Mouse (Mus musculus): Measurements from ENCODE around the gene Tat.
A peak's percentile ranks its signal among the peaks of the same experiment; 100 is the strongest.

GRCm38 (mm10) chr8:109961693-109962367, 28.4 kb upstream of the Tat start, which contains the start of gene Marveld3:
- TF ChIP-seq CTCF (conservative IDR thresholded peaks at IDR 0.05; ENCODE audit: insufficient read depth, insufficient read length, low read depth, low read length) (peak; percentile 77), POLR2A (IDR thresholded peaks at IDR 0.05; ENCODE audit: low read depth, low read length) (no peak)

Data from kidney, adult 2 months (tissue).